Mouse (Mus musculus): ENCODE data around the gene Fam160a1. TPM values are rescaled to one million over a fixed set of nuclear protein-coding genes. Genes with fewer than 3 reads are reported as not detected.
A peak's percentile ranks its signal among the peaks of the same experiment; 100 is the strongest.

Fam160a1 gene
- total and polyA plus RNA-seq, 2 experiments from 2014 or later, result 0.32 to 1.2 TPM

DNA sequence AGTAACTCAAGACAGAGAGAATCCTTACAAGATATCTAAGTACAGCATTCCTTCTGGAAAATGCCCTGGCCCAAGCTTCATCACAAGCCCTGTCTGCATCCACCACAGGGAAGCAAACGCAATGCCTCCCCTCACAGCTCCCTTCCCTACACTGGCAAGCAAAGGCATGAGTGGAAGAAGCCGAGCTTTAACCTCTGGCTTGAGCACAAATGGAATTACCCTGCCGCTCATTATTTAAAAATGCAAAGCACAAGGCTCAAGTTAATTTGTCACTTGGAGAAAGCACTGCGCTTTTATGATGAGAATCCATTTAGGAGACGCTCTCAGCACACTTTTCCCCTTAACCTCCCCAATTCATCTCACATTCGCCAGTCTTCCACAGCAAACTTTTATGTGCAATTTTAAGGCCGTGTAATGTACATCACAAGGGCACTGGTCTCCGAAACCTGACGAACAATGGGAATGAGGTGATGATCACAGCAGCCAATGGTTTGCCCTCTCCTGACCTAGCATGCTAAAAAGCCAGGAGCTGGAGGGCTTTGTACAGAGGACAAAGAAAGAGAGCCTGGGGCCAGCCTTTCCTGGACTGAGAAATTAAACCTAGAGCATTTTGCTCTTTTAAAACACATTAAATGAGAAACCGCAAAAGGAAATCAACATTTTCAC, 15.5 kb upstream of the Fam160a1 start:
- no peak overlapping the region for H3K4me3 ChIP-seq (ENCODE audit: low read depth, low read length)
- WGBS, result 72% methylated on average over 10 of the region's 10 CpGs
- no peak overlapping the region for H3K9ac ChIP-seq (replicated peaks; ENCODE audit: low read length, poor library complexity, severe bottlenecking)
- no peak overlapping the region for H3K27ac ChIP-seq (ENCODE audit: low read depth, low read length)
- H3K27me3 ChIP-seq (ENCODE audit: insufficient read depth, low read length), result no peaks in the 10 kb centered on the region
- TF ChIP-seq CTCF (IDR thresholded peaks at IDR 0.05), result no peak
- DNase-seq (ENCODE audit: low spot score) (no peak), ATAC-seq (ENCODE audit: low FRiP score) (no peak)
- no peaks in the 10 kb centered on the region for H3K36me3 ChIP-seq (ENCODE audit: insufficient read depth, low read length)
- H3K9me3 ChIP-seq (ENCODE audit: low read length), result no peaks in the 10 kb centered on the region
- H3K4me1 ChIP-seq (ENCODE audit: insufficient read depth, low read length), result no peaks in the 10 kb centered on the region
- no peak overlapping the region for H3K4me2 ChIP-seq (ENCODE audit: low read depth, low read length, poor library complexity, severe bottlenecking)

DNA sequence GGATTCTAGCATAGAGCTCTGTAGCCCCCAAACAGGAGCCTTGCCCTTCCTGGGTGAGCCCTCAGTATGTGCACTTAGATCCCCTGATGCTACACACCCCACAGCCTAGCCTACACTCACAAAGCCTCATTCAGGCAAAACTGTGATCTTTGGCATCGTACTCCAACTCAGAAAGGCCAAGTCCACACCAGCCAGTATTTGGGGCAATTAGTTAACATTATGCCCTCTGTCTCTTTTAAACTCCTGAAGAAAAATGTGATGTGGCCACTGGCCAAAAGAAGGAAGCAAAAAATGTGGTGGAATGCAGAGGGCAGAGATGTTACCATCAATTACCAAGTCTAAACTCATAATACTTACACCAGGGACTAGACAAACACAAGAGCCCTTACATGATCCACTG, 14.7 kb upstream of the Fam160a1 start:
- 90% methylated on average over 1 of the region's 1 CpGs for WGBS
- H3K9ac ChIP-seq (replicated peaks; ENCODE audit: low read length, poor library complexity, severe bottlenecking), result no peak overlapping the region
- ATAC-seq (ENCODE audit: low FRiP score) (no peak), DNase-seq (ENCODE audit: low spot score) (no peak)
- H3K4me3 ChIP-seq (ENCODE audit: low read depth, low read length), result no peak overlapping the region
- TF ChIP-seq CTCF (IDR thresholded peaks at IDR 0.05), result no peak
- no peaks in the 10 kb centered on the region for H3K4me1 ChIP-seq (ENCODE audit: insufficient read depth, low read length)
- no peaks in the 10 kb centered on the region for H3K27me3 ChIP-seq (ENCODE audit: insufficient read depth, low read length)
- H3K4me2 ChIP-seq (ENCODE audit: low read depth, low read length, poor library complexity, severe bottlenecking), result no peak overlapping the region
- no peaks in the 10 kb centered on the region for H3K9me3 ChIP-seq (ENCODE audit: low read length)
- H3K27ac ChIP-seq (ENCODE audit: low read depth, low read length), result no peak overlapping the region
- H3K36me3 ChIP-seq (ENCODE audit: insufficient read depth, low read length), result no peaks in the 10 kb centered on the region

DNA sequence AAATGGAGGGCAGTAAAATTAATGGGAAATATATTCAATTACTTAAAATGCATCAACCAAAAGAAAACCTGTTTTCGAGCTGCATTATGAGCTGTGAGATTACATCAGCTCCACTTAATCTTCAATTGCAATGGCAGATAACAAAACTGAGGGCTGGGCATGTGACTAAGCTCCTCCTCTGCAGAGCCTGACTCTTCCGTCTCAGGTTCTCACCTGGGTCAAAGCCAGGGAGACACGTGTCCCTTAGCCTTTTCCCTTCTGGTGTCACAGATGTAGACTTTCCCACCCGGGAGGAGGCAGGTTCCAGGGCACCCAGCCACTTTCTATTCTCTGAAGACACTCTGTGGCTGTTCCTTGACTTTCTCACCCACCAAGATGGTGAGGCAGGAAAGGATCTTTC, 12.0 kb upstream of the Fam160a1 start:
- Histone ChIP-seq H3K9ac (replicated peaks; ENCODE audit: low read length, poor library complexity, severe bottlenecking) (no peak overlapping the region), H3K27ac (ENCODE audit: low read depth, low read length) (no peak overlapping the region), H3K4me2 (ENCODE audit: low read depth, low read length, poor library complexity, severe bottlenecking) (no peak overlapping the region), H3K36me3 (ENCODE audit: insufficient read depth, low read length) (no peaks in the 10 kb centered on the region), H3K9me3 (ENCODE audit: low read length) (no peaks in the 10 kb centered on the region), H3K27me3 (ENCODE audit: insufficient read depth, low read length) (no peaks in the 10 kb centered on the region), H3K4me1 (ENCODE audit: insufficient read depth, low read length) (no peaks in the 10 kb centered on the region), H3K4me3 (ENCODE audit: low read depth, low read length) (no peak overlapping the region)
- no peak for TF ChIP-seq CTCF (IDR thresholded peaks at IDR 0.05)
- ATAC-seq (ENCODE audit: low FRiP score) (no peak), DNase-seq (ENCODE audit: low spot score) (no peak)
- 76% methylated on average over 4 of the region's 4 CpGs for WGBS

DNA sequence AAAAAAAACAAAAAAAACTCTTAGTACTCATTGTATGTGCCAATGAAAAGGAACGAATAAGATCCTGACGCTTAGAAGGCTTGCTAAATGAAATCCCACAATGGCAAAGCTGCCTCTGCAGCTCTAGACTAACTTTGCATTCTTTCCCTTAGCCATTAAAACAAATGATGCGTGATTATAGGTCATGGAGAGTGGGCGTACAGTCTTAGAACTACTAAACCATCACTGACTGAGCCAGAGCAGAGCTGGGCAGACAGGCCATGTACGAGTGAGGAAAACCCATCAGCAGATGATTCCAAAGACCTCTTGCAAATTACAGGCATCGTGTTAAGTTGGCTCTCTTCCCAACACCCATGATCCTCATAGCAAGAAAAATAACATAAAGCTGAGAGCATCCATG, 10.7 kb upstream of the Fam160a1 start:
- Histone ChIP-seq H3K9me3 (ENCODE audit: low read length) (no peaks in the 10 kb centered on the region), H3K4me1 (ENCODE audit: insufficient read depth, low read length) (no peaks in the 10 kb centered on the region), H3K27me3 (ENCODE audit: insufficient read depth, low read length) (no peaks in the 10 kb centered on the region), H3K9ac (replicated peaks; ENCODE audit: low read length, poor library complexity, severe bottlenecking) (no peak overlapping the region), H3K27ac (ENCODE audit: low read depth, low read length) (no peak overlapping the region), H3K4me2 (ENCODE audit: low read depth, low read length, poor library complexity, severe bottlenecking) (no peak overlapping the region), H3K36me3 (ENCODE audit: insufficient read depth, low read length) (no peaks in the 10 kb centered on the region), H3K4me3 (ENCODE audit: low read depth, low read length) (no peak overlapping the region)
- ATAC-seq (ENCODE audit: low FRiP score) (no peak), DNase-seq (ENCODE audit: low spot score) (no peak)
- no peak for TF ChIP-seq CTCF (IDR thresholded peaks at IDR 0.05)
- 68% methylated on average over 6 of the region's 6 CpGs for WGBS

DNA sequence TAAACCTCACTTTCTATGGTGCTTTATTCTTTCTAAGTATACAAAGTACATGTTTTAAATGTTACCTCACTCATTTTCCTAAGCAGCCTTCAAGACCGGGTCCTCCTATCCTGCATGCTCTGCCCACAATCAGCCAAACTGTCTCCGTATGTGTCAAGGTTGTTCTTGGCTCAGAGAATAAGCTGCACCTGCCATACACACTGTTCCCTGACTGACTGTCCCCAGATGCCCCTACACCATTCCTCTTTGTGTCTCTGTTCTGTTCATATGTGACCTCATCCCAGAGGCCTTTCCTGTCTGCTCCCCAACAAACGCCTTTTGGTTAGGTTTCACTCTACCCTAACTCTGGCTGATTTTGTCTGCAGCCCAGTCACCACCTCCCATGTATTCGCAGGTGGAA, 10.2 kb upstream of the Fam160a1 start:
- H3K4me2 ChIP-seq (ENCODE audit: low read depth, low read length, poor library complexity, severe bottlenecking), result no peak overlapping the region
- TF ChIP-seq CTCF (IDR thresholded peaks at IDR 0.05), result no peak
- no peaks in the 10 kb centered on the region for H3K36me3 ChIP-seq (ENCODE audit: insufficient read depth, low read length)
- no peak overlapping the region for H3K4me3 ChIP-seq (ENCODE audit: low read depth, low read length)
- no peak overlapping the region for H3K9ac ChIP-seq (replicated peaks; ENCODE audit: low read length, poor library complexity, severe bottlenecking)
- WGBS, result 80% methylated on average over 4 of the region's 4 CpGs
- no peaks in the 10 kb centered on the region for H3K4me1 ChIP-seq (ENCODE audit: insufficient read depth, low read length)
- no peaks in the 10 kb centered on the region for H3K27me3 ChIP-seq (ENCODE audit: insufficient read depth, low read length)
- H3K27ac ChIP-seq (ENCODE audit: low read depth, low read length), result no peak overlapping the region
- no peaks in the 10 kb centered on the region for H3K9me3 ChIP-seq (ENCODE audit: low read length)
- ATAC-seq (ENCODE audit: low FRiP score) (no peak), DNase-seq (ENCODE audit: low spot score) (no peak)

DNA sequence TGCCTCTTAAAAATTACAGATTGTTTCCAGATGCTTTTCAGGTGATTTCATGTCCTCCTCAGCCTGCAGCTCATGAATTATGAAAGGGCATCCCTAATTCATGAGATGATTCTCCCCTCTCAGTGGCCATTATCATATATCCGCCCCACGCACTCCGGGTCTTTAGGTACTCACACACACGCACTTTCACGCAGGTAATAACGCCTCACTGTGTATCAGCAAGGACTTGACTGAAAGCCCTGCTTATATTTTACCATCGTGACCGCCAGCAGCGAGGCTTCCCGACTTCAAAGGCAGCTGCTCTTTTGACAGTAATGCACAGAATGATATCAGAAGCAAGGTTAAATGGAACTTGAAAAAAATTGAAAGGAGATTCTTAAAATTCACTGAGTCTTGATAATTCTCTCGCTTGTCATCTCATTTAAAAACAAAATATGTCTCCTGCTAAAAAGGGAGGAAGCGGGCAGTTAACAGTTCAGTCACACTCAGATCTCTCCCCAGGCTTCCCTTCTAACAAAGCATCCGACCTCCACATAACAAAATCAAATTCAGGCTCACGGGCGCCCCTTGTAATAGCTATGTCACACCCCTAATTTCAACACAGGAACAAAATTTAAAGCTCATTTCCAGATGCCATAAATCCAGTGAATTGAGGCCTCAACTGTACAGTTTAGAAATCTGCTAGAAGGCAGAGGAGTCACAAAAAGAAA, 3.9 kb upstream of the Fam160a1 start:
- Histone ChIP-seq H3K9me3 (ENCODE audit: low read length) (no peaks in the 10 kb centered on the region), H3K36me3 (ENCODE audit: insufficient read depth, low read length) (no peaks in the 10 kb centered on the region), H3K9ac (replicated peaks; ENCODE audit: low read length, poor library complexity, severe bottlenecking) (no peak overlapping the region), H3K27me3 (ENCODE audit: insufficient read depth, low read length) (no peaks in the 10 kb centered on the region), H3K4me3 (ENCODE audit: low read depth, low read length) (no peak overlapping the region), H3K27ac (ENCODE audit: low read depth, low read length) (peak overlapping the region; percentile 57; the same call in 1 of the 2 replicates), H3K4me1 (ENCODE audit: insufficient read depth, low read length) (no peaks in the 10 kb centered on the region), H3K4me2 (ENCODE audit: low read depth, low read length, poor library complexity, severe bottlenecking) (peak overlapping the region; percentile 33)
- ATAC-seq (ENCODE audit: low FRiP score) (peak; percentile 56; the same call in 1 of the 2 replicates), DNase-seq (ENCODE audit: low spot score) (no peak)
- WGBS, result 29% methylated on average over 15 of the region's 15 CpGs
- peak; percentile 24; the same call in 1 of the 2 replicates for TF ChIP-seq CTCF (IDR thresholded peaks at IDR 0.05)

All from midbrain, postnatal 0 days (tissue).